Mouse (Mus musculus) kidney, postnatal 14 days (tissue): Measurements from ENCODE around the gene Kcnd3.

Experiments used
- DNase-seq: peaks from one replicate; pipeline ENCODE4 v3.0.0; 2022; ENCODE audit warnings: mixed read lengths

Kcnd3 gene

DNA sequence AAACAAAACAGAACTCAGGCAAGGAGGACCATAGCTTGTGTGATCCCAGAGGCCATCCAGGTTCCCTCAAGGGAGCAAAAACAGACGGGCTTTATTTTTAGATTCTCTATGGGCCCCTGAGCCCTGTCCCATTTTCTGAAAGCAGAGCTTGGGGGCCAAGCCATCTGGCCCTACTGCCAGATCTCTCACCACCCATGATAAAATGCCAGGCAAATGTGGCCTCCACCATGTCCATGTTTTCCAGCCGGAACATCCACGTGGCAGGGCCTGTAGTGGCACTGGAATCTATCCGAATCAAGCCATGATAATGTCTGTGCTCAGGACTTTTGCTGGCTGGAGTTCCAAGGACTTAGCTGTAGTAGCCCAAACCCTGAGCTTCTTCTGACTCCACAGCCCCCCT is 148.4 kb downstream of the Kcnd3 start:
- no peak for DNase-seq

DNA sequence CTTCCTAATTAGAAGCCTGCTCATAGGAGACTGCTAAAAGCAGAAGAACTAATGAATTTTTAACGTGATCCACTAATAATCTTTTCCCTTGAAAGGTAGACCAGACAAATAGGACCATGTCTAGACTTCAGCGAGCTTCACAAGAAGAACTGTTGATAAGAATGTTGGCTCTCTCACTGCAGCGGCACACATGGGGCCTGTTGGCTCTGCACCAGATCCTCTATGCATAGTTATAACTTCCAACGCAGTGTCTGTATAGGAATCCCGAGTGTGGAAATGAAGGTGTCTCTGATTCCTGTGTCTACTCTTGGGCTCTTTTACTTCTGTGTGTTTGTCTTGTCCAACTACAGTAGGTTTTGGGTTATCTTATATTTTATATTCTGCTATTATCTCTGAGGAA is 150.8 kb downstream of the Kcnd3 start:
- DNase-seq = no peak

DNA sequence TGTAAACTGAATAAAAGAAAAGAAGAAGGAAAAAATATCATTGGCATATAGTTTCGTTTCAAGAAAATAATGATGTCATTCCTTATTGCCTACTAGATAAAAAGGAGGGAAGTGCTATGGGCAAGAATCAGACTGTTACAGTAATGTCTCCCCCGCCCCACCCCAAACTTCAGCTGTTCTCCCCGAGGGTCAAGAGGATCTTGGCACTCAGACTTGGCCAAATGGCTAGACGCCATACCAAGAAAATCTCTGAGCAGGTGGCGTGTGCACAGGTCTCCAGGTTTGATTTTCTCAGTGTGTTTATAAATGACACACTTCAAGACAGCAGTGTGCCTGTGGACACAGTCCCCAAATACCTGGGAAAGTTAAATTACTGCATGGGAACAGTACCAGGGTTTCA is 153.6 kb downstream of the Kcnd3 start:
- no peak for DNase-seq

DNA sequence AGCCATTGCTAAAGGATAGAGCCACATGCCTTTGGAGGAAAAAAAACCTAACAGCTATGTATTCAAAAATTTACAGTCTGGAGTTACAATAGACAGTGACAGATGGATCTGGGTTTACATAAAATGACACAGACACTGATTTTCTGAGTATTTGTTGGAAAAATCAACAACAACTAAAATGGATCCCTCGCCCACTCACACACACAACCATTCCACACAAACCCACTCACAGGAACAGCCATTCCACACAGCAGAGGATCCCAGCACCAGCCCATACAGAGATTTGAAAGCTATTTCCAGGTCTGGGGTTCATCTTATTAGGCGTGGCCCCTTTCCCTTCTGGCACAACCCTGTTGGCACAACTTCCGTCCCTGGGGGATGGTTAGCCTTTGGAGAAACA is 156.7 kb downstream of the Kcnd3 start:
- no peak for DNase-seq

- DNase-seq = no peak
These were observed 159.6 kb downstream of the Kcnd3 start for GRCm38 (mm10) chr3:105611531-105612422.

DNA sequence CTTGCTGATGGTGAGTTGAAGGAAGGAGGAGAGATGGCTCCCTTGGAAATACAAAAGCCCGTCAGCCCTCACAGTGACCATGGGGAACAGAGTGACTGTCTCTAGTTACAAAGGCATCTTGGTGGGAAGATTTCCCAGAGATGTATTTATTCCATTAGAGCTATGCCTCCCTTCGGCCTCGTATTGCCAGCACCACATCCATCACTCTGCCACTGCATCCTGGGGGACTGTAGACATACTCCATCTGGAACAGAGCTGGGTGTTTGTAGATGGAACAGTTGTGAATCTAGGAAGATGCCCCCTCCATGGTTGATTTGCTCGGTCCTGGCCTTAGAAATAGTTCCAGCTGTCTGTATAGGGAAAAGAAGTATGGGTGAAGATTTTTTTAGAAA is 160.3 kb downstream of the Kcnd3 start:
- no peak for DNase-seq

DNA sequence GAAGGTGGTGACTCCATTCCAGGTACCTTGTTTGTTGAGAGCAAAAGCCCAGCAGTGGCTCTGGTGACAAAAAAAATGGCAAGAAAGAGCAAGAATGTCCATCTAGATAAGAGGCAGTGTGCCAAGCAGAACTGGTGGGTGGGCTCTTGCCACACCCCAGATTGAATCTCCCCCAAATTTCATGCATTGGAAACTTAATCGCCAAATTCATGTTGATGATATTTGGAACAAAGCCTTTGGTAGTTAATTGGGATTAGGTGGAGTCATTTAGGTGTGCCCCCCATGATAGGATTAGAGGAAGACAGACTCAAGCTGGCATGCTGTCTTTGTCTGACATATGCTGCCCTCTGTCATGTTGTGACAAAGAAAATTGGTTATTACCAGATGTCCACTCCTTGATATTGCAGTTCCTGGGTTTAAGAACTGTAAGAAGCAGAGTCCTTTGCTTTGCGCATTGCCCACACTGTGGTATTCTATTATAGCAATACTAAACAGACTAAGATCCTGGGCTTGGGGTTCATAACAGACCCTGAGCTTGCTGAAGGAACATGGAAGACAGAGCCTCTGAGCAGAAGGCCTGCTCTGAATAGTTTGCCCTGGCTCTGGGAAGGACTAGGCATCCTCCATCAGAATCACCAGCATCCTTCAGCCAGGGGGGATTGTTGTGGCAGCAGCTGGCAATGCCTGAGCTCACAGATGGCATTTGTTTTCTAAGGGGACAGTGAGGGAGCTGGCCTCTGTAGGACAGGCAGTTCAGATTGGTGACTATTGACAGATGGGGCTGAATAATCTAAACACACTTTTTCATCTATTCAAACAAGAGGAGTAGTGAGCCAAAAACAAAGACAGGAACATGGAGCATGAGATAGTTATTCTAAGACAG is 165.0 kb downstream of the Kcnd3 start:
- no peak for DNase-seq

- DNase-seq = no peak
These were observed 169.0 kb downstream of the Kcnd3 start for GRCm38 (mm10) chr3:105621154-105621553.

DNA sequence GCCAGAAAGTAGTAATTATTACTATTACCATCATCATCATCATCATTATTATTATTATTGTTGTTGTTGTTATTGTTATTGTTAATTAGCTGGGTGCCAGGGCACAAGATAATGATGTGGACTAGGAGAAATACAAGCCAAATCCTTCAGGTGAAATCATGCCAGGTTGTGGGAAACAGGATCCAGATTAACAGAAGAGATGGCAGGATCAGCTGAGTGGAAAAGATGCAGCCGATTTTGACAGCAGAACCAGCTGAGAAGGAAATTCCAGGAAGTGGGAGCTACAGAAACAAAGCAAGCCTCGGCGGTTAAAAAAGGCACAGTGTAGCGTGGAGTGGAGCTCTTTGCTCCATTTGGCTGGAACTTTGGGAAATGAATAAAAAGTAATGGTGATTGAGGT is 171.0 kb downstream of the Kcnd3 start:
- DNase-seq = peak; percentile 15

GRCm38 (mm10) chr3:105625961-105626360 is 173.8 kb downstream of the Kcnd3 start:
- DNase-seq = no peak

DNA sequence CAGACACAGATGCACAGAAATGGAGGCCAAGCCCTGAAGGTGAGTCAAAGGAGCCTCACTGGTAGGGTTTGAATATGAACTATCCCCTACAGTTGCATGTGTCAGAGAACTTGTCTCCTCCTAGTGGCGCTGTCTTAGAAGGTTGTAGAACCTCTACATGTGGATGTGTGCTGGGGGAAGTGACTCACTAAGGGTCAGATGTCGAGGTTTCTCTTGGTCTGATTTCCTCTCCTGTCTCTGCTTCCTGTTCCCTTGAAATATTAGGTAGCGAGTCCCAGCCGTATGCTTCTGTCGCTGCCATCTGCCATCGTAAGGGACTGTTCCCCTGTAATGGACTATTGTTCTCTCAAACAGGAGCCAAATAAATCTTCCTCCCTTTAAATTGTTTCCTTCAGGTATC is 175.1 kb downstream of the Kcnd3 start:
- peak; percentile 41 for DNase-seq

GRCm38 (mm10) chr3:105632296-105632695 is 180.2 kb downstream of the Kcnd3 start:
- peak; percentile 46 for DNase-seq

GRCm38 (mm10) chr3:105633021-105633420 is 180.9 kb downstream of the Kcnd3 start:
- DNase-seq = no peak

GRCm38 (mm10) chr3:105642186-105642585 is 190.1 kb downstream of the Kcnd3 start:
- peak; percentile 55 for DNase-seq

DNA sequence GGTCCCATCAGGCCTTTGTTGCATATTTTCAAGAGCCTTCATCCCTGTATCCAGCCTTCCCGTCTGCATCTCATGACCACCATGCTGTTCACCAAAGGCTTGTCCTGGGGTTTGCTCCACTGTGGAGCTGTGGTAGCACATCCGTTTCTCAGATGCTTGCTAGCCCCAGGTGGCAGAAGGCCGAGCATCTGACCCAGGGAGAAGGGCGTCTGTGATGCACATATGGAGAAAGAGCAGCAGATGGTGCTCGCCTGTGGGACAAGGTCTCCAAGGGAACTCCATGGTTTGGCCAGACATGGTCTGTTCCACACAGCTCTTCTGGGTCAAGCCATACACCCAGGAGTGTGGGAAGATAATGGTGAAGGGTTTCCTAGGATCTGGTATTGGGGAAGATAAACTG is 191.4 kb downstream of the Kcnd3 start:
- no peak for DNase-seq

GRCm38 (mm10) chr3:105648889-105649567 is 196.9 kb downstream of the Kcnd3 start:
- DNase-seq = no peak

DNA sequence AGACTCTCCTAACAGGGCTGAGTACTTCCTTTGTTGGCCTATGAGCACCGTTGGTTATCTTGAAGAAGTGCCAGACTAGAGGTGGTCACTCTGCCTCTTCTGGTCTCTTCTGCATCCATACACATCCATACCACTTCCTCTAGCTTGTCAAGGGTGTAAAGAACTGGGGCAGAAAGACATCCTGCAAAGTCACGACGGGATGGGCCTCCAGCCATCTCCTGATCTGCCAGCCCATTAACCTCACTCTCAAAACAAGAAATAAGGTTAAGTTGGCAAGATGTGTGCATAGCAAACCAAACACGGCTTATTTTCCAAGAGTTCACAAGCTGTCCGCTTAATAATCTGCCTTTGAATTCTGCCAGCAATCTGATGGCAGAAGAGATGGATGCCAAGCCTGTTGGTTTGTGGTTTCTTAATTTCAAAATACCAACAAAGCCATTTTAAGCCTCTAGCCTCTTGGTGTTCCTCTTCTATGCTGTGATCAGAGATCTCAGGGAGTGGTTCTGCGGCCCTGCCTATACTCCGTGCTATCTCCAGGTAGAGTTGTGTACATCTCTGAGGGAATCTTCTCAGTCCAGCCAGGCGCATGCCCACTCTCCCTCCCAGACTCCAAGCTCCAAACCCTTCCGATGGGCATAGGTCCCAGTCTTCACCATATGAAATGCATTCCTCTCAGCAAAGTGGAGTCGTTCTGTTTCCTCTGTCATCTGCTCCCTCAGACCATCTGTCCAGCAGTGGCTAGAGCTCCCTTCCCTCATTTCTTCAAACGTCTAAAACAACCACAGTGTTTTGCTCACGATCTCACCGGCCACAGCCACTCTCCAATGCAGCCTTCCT is 201.6 kb downstream of the Kcnd3 start:
- no peak for DNase-seq

- no peak for DNase-seq
These were observed 203.0 kb downstream of the Kcnd3 start for GRCm38 (mm10) chr3:105655031-105655585.

DNA sequence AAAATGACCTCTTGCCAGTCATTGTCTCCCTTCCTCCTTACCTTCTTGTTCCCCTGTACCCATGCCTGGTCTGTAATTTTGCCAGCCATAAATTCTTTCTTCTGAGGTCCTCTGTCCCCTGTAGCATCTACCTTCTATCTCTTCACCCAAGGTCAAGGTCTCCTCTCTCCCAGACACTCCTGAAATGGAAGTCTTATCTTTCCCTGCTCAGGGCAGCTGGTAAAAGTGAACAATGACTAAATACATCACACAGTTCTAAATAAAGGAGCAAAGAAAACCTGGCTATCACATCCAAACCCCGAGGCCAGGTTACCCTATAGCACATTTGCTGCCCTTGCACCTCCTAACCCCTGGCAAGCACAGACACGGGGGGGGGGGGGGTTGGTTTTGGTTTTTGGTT is 208.4 kb downstream of the Kcnd3 start:
- no peak for DNase-seq

- DNase-seq = peak; percentile 37
These were observed 210.9 kb downstream of the Kcnd3 start for GRCm38 (mm10) chr3:105663043-105663442.

DNA sequence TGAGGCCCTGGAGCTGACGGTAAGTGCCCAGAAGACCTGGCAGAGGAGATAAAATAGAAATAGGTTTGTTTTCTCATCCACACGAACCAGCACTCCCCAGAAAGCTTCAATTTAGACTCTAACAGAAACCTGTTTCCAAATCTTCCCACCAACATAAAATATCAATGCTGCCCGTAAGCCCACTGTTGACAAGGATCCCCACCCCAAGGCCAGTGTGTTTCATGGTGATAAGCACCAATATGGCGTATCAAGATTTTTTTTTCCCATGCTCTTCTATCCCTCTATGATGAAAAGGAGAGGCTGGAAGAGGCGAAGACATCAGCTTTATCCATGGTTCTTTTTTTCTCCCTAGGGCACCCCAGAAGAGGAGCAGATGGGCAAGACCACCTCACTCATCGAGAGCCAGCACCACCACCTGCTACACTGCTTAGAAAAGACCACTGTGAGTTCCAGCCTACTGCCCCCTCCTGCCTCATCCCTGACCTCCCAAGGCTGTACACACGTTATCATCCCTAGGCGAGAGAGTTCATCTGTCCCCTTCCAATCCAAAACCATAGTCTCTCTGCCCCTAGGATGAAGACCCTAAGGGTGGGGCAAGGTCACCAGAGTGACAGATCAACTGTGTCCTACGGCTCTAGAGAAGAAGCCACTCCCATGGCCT is 213.1 kb downstream of the Kcnd3 start:
- DNase-seq = no peak
